In genomic region chr1:71556688-71557612, GRCm38 (mm10) we compare ENCODE assay signal across 8 mouse cellular contexts. TPM values are rescaled to one million over a fixed set of nuclear protein-coding genes. Genes with fewer than 3 reads are reported as not detected.
DNase-seq lines count a peak whose midpoint lies in the region; ATAC-seq and TF ChIP-seq lines count a peak whose summit lies in the region.

Gene Atic, plus strand, starts transcription at chr1:71557150.

- H3K4me2 ChIP-seq in CH12.LX (ENCODE audit: insufficient read depth, low read depth, poor library complexity, severe bottlenecking), result peak within 1 kb of the TSS; percentile 94
- peak within 1 kb of the TSS; percentile 80 for H3K4me2 ChIP-seq in forebrain, embryonic 11.5 days (ENCODE audit: low read depth, low read length, severe bottlenecking)
- peak within 1 kb of the TSS; percentile 90 for H3K4me2 ChIP-seq in heart, embryonic 16.5 days (ENCODE audit: low read depth, low read length)
- peak within 1 kb of the TSS; percentile 96 for H3K4me2 ChIP-seq in liver, embryonic 15.5 days
- peak within 1 kb of the TSS; percentile 90 for H3K4me2 ChIP-seq in neural tube, embryonic 12.5 days (replicated peaks)

- peak; percentile 100 for ATAC-seq in forebrain, embryonic 11.5 days (replicated peaks; ENCODE audit: low FRiP score)
- peak; percentile 100 for ATAC-seq in heart, embryonic 16.5 days (replicated peaks; ENCODE audit: extremely low read depth, insufficient read depth, low FRiP score)
- peak; percentile 99 for ATAC-seq in liver, embryonic 15.5 days (ENCODE audit: insufficient read depth)
- ATAC-seq in neural tube, embryonic 12.5 days (ENCODE audit: low FRiP score, low read depth), result peak; percentile 99

- TF ChIP-seq RAD21 in CH12.LX (IDR thresholded peaks at IDR 0.05; ENCODE audit: low read depth, low read length), result no peak

- H3K4me3 ChIP-seq in CH12.LX (replicated peaks in 1 of 3; ENCODE audit: low read depth in 2 of 3, low read length in 2 of 3, poor library complexity in 1 of 3), result peak within 1 kb of the TSS; percentile 70 to 92 (median 85)
- H3K4me3 ChIP-seq in forebrain, embryonic 11.5 days (ENCODE audit: low read depth, low read length), result peak within 1 kb of the TSS; percentile 55
- peak within 1 kb of the TSS; percentile 88 for H3K4me3 ChIP-seq in heart, embryonic 16.5 days (ENCODE audit: low read length)
- H3K4me3 ChIP-seq in liver, embryonic 15.5 days (replicated peaks), result peak within 1 kb of the TSS; percentile 69
- peak within 1 kb of the TSS; percentile 62 for H3K4me3 ChIP-seq in neural tube, embryonic 12.5 days

- dilution Hi-C loops in CH12.LX (cut with MboI; ENCODE audit: extremely low pct_ligation_motif_present, extremely low pct_unique_long_range_greater_than_20kb, low sequenced_read_pairs), result no loop called here

- peaks cover 18 to 32% of the 10 kb centered on the region in 2 experiments for H3K36me3 ChIP-seq in CH12.LX (replicated peaks in 1 of 2; ENCODE audit: control insufficient read depth in 1 of 2, insufficient read depth in 1 of 2, low read length in 1 of 2)
- peaks cover 5% of the 10 kb centered on the region; the same call in 1 of the 2 replicates for H3K36me3 ChIP-seq in forebrain, embryonic 11.5 days (ENCODE audit: control insufficient read depth, insufficient read depth, low read length)
- peaks cover 24% of the 10 kb centered on the region for H3K36me3 ChIP-seq in heart, embryonic 16.5 days (ENCODE audit: control insufficient read depth, insufficient read depth)
- H3K36me3 ChIP-seq in liver, embryonic 15.5 days (replicated peaks), result peaks cover 23% of the 10 kb centered on the region
- H3K36me3 ChIP-seq in neural tube, embryonic 12.5 days, result peaks cover 21% of the 10 kb centered on the region

- WGBS in forebrain, embryonic 11.5 days, result 1% methylated on average over 55 of the region's 55 CpGs
- under 1% methylated on average over 55 of the region's 55 CpGs for WGBS in heart, embryonic 16.5 days
- under 1% methylated on average over 55 of the region's 55 CpGs for WGBS in liver, embryonic 15.5 days (ENCODE audit: insufficient replicate concordance)
- under 1% methylated on average over 55 of the region's 55 CpGs for WGBS in neural tube, embryonic 12.5 days

- TF ChIP-seq EP300 in CH12.LX (IDR thresholded peaks at IDR 0.05; ENCODE audit: low read length), result no peak

- in situ Hi-C loops in CH12.LX (cut with MboI; ENCODE audit: low pct_ligation_motif_present, low pct_unique_long_range_greater_than_20kb, low sequenced_read_pairs), result no loop called here

- peak; percentile 96 for DNase-seq in CH12.LX (ENCODE audit: extremely low read depth)
- DNase-seq in c-Kit-positive CD71-positive TER-119-negative erythroid progenitor cells, embryonic 14.5 days (ENCODE audit: low read depth), result peak; percentile 90
- DNase-seq in forebrain, embryonic 11.5 days (ENCODE audit: low spot score), result peak; percentile 96
- DNase-seq in kidney, postnatal 36 days, result peak; percentile 93 to 95
- DNase-seq in telencephalon, adult 2 months (ENCODE audit: low read depth, low spot score), result peak; percentile 72

- no peaks in the 10 kb centered on the region for H3K9me3 ChIP-seq in CH12.LX (replicated peaks; ENCODE audit: low read length)
- H3K9me3 ChIP-seq in forebrain, embryonic 11.5 days (ENCODE audit: control insufficient read depth, low read length), result no peaks in the 10 kb centered on the region
- H3K9me3 ChIP-seq in heart, embryonic 16.5 days (replicated peaks; ENCODE audit: control insufficient read depth, low read length), result peaks cover 3% of the 10 kb centered on the region; the same call in 1 of the 2 replicates
- no peaks in the 10 kb centered on the region for H3K9me3 ChIP-seq in liver, embryonic 15.5 days (replicated peaks)
- H3K9me3 ChIP-seq in neural tube, embryonic 12.5 days, result no peaks in the 10 kb centered on the region

- no peaks in the 10 kb centered on the region for H3K27me3 ChIP-seq in CH12.LX (replicated peaks)
- H3K27me3 ChIP-seq in forebrain, embryonic 11.5 days (ENCODE audit: control insufficient read depth, insufficient read depth, low read length), result no peaks in the 10 kb centered on the region
- H3K27me3 ChIP-seq in heart, embryonic 16.5 days (ENCODE audit: control insufficient read depth, insufficient read depth, low read length), result no peaks in the 10 kb centered on the region
- H3K27me3 ChIP-seq in liver, embryonic 15.5 days, result no peaks in the 10 kb centered on the region
- no peaks in the 10 kb centered on the region for H3K27me3 ChIP-seq in neural tube, embryonic 12.5 days (replicated peaks)

- peaks cover 0 to 26% of the 10 kb centered on the region in 2 experiments; a peak in 2 of 4 replicates for H3K4me1 ChIP-seq in CH12.LX (ENCODE audit: control insufficient read depth in 1 of 2, insufficient read depth in 2 of 2)
- H3K4me1 ChIP-seq in forebrain, embryonic 11.5 days (replicated peaks; ENCODE audit: control insufficient read depth, insufficient read depth, low read length), result no peaks in the 10 kb centered on the region
- H3K4me1 ChIP-seq in heart, embryonic 16.5 days (ENCODE audit: control insufficient read depth, insufficient read depth, low read length), result peaks cover 11% of the 10 kb centered on the region
- H3K4me1 ChIP-seq in liver, embryonic 15.5 days (replicated peaks), result peaks cover 19% of the 10 kb centered on the region
- peaks cover 11% of the 10 kb centered on the region; the same call in 1 of the 2 replicates for H3K4me1 ChIP-seq in neural tube, embryonic 12.5 days

- no peak for TF ChIP-seq CTCF in CH12.LX (conservative IDR thresholded peaks at IDR 0.05 in 1 of 2, IDR thresholded peaks at IDR 0.05 in 1 of 2; ENCODE audit: low read depth in 2 of 2, low read length in 2 of 2)

- 0 out of 2 replicates have a peak within 1 kb of the TSS, but pooled peaks have one; percentile 9 for H3K27ac ChIP-seq in CH12.LX (ENCODE audit: insufficient read depth, low read depth)
- H3K27ac ChIP-seq in forebrain, embryonic 11.5 days (ENCODE audit: low read depth, low read length), result no peak within 1 kb of the TSS
- peak within 1 kb of the TSS; percentile 87 for H3K27ac ChIP-seq in heart, embryonic 16.5 days (ENCODE audit: low read length)
- H3K27ac ChIP-seq in liver, embryonic 15.5 days (replicated peaks), result peak within 1 kb of the TSS; percentile 56
- H3K27ac ChIP-seq in neural tube, embryonic 12.5 days, result no peak within 1 kb of the TSS

- H3K79me2 ChIP-seq in CH12.LX (replicated peaks; ENCODE audit: control insufficient read depth, extremely low read depth, insufficient read depth, poor library complexity, severe bottlenecking), result peaks cover 27% of the 10 kb centered on the region

- H3K9ac ChIP-seq in CH12.LX (ENCODE audit: insufficient read depth, low read depth), result peak within 1 kb of the TSS; percentile 91
- H3K9ac ChIP-seq in forebrain, embryonic 11.5 days (ENCODE audit: low read length), result peak within 1 kb of the TSS; percentile 75
- peak within 1 kb of the TSS; percentile 91 for H3K9ac ChIP-seq in heart, embryonic 16.5 days (ENCODE audit: low read length)
- H3K9ac ChIP-seq in liver, embryonic 15.5 days, result peak within 1 kb of the TSS; percentile 66
- H3K9ac ChIP-seq in neural tube, embryonic 12.5 days, result peak within 1 kb of the TSS; percentile 73

- peak; percentile 94 for TF ChIP-seq POLR2A in CH12.LX (IDR thresholded peaks at IDR 0.05; ENCODE audit: low read depth, low read length)

TF ChIP-seq in CH12.LX, 34 proteins besides CTCF, POLR2A, EP300 and RAD21 (continues in another document):
- TF ChIP-seq PAX5 (IDR thresholded peaks at IDR 0.05; ENCODE audit: low read length), result no peak
- TF ChIP-seq E2F4 (IDR thresholded peaks at IDR 0.05; ENCODE audit: insufficient replicate concordance, low read depth, low read length), result peak; percentile 64; the same call in 1 of the 2 replicates
- no peak for TF ChIP-seq ZNF384 (IDR thresholded peaks at IDR 0.05; ENCODE audit: low read depth, low read length)
- TF ChIP-seq ZMIZ1 (IDR thresholded peaks at IDR 0.05; ENCODE audit: low read depth, low read length), result peak; percentile 70
- TF ChIP-seq MEF2A (IDR thresholded peaks at IDR 0.05; ENCODE audit: borderline replicate concordance, low read depth, low read length), result 0 out of 2 replicates have a peak, but pooled peaks have one; percentile 31
- TF ChIP-seq IRF4 (IDR thresholded peaks at IDR 0.05; ENCODE audit: low read depth, low read length), result peak; percentile 45
- TF ChIP-seq RCOR1 (conservative IDR thresholded peaks at IDR 0.05; ENCODE audit: low read depth, low read length), result no peak
- peak; percentile 67; the same call in 1 of the 2 replicates for TF ChIP-seq MAZ (IDR thresholded peaks at IDR 0.05; ENCODE audit: low read depth, low read length)
- 0 out of 2 replicates have a peak, but pooled peaks have one; percentile 46 for TF ChIP-seq TBP (conservative IDR thresholded peaks at IDR 0.05; ENCODE audit: low read depth, low read length)
- no peak for TF ChIP-seq JUN (IDR thresholded peaks at IDR 0.05; ENCODE audit: insufficient read depth, low read depth, low read length)
- peak; percentile 81 for TF ChIP-seq BHLHE40 (IDR thresholded peaks at IDR 0.05; ENCODE audit: low read depth, low read length)
- TF ChIP-seq CHD1 (IDR thresholded peaks at IDR 0.05; ENCODE audit: low read depth, low read length), result no peak; the same call in 1 of the 2 replicates
- TF ChIP-seq SMC3 (IDR thresholded peaks at IDR 0.05; ENCODE audit: low read depth, low read length), result no peak
- TF ChIP-seq KAT2A (IDR thresholded peaks at IDR 0.05; ENCODE audit: insufficient replicate concordance, low read length), result 0 out of 2 replicates have a peak, but pooled peaks have one; percentile 43
- TF ChIP-seq POLR2AphosphoS2 (IDR thresholded peaks at IDR 0.05; ENCODE audit: low read depth, low read length), result peak; percentile 86
- TF ChIP-seq NRF1 (IDR thresholded peaks at IDR 0.05; ENCODE audit: low read depth, low read length), result peak; percentile 63
- peak; percentile 53 for TF ChIP-seq TCF12 (IDR thresholded peaks at IDR 0.05; ENCODE audit: low read depth, low read length)
- peak; percentile 88 for TF ChIP-seq ELF1 (IDR thresholded peaks at IDR 0.05; ENCODE audit: low read depth, low read length)
- peak; percentile 57 for TF ChIP-seq HCFC1 (IDR thresholded peaks at IDR 0.05; ENCODE audit: low read depth, low read length)
- TF ChIP-seq GABPA (IDR thresholded peaks at IDR 0.05; ENCODE audit: insufficient replicate concordance, low read depth, low read length), result no peak
- TF ChIP-seq SIN3A (IDR thresholded peaks at IDR 0.05; ENCODE audit: low read length), result peak; percentile 94
- no peak for TF ChIP-seq MAFK (IDR thresholded peaks at IDR 0.05; ENCODE audit: insufficient replicate concordance, low read length)

RNA-seq across cellular contexts. Expression of gene Atic, which starts in this region (rescaled TPM):
- total RNA-seq in CH12.LX (2012; rRNA removed) (123 and 179 TPM in 2 replicates), CH12.LX (2014; rRNA removed) (185 and 187 TPM in 2 replicates)
- 220 and 223 TPM in 2 replicates for polyA plus RNA-seq in CH12.LX (2012; ENCODE audit: insufficient read length, low read depth)
- polyA plus RNA-seq in forebrain, embryonic 11.5 days (2014; fragmentation: Nextera tagmentation; extraction: Ambion mirVana), result 31.2 and 36.8 TPM in 2 replicates
- polyA plus RNA-seq in heart, embryonic 16.5 days (2015; fragmentation: Nextera tagmentation; extraction: Ambion mirVana), result 39.2 and 40.1 TPM in 2 replicates
- 33.0 and 33.1 TPM in 2 replicates for polyA plus RNA-seq in liver, embryonic 15.5 days (2015; fragmentation: Nextera tagmentation; extraction: Ambion mirVana)
- polyA plus RNA-seq in neural tube, embryonic 12.5 days (2016; fragmentation: Nextera tagmentation; extraction: Ambion mirVana), result 32.3 and 35.6 TPM in 2 replicates

Comparison
In these comparisons a context has a peak if more than half of its experiments do, and no peak if none do; other contexts are left out.
1. H3K27ac ChIP-seq: peak in CH12.LX (single experiment), heart, embryonic 16.5 days (single experiment) and liver, embryonic 15.5 days (single experiment); none in forebrain, embryonic 11.5 days (single experiment) and neural tube, embryonic 12.5 days (single experiment).
2. Peak in every context shown above with its lines, with median percentiles within 50 percentile points of each other: DNase-seq, H3K4me2 ChIP-seq, H3K4me3 ChIP-seq, H3K9ac ChIP-seq and ATAC-seq.